In the genomic region with DNA sequence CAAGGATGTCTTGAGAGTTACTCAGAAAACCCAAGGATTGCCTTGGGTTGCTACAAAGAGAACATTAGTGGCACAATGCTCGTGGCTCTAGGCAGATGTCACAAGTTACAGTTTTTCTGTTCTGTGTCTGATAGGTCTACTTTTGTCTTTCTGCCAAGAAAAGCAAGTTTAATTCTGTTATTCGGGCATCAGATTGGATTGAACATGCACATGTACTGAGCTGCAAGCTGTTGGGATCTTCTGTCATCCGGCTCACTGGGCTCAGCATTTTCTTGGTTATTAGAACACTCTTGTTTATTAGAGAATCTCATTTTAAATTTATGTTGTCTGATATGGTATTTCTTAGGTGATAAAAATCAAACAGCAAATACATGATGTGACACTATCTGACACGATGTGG, we compare ENCODE assay signal across 17 mouse cellular contexts.
A peak's percentile ranks its signal among the peaks of the same experiment; 100 is the strongest.
DNase-seq lines count a peak whose midpoint lies in the region.
"Had no signal": no experiment of that assay in that cellular context is flagged by ENCODE, and none has a peak within 500 bp of the region (broad histone marks: within the 10 kb centered on the region; RNA-seq: fewer than 3 reads in every experiment).

No protein-coding gene starts in this region.

- no peaks in the 10 kb centered on the region for H3K4me1 ChIP-seq in limb, embryonic 10.5 days
- H3K4me1 ChIP-seq: embryonic facial prominence, embryonic 13.5 days; heart, embryonic 13.5 days had no signal

- no peaks in the 10 kb centered on the region for H3K27me3 ChIP-seq in limb, embryonic 10.5 days (ENCODE audit: low read depth, poor library complexity, severe bottlenecking)
- H3K27me3 ChIP-seq: embryonic facial prominence, embryonic 13.5 days; heart, embryonic 13.5 days; hindbrain, embryonic 15.5 days had no signal

- WGBS in limb, embryonic 10.5 days: 86% methylated on average over 4 of the region's 4 CpGs

- H3K9me3 ChIP-seq in limb, embryonic 10.5 days (replicated peaks): no peaks in the 10 kb centered on the region
- H3K9me3 ChIP-seq: embryonic facial prominence, embryonic 13.5 days; heart, embryonic 13.5 days; hindbrain, embryonic 15.5 days had no signal

- intact Hi-C loops in left cerebral cortex, postnatal 10 days (cut with DNase I): no loop called here

- no peak overlapping the region for H3K27ac ChIP-seq in limb, embryonic 10.5 days
- H3K27ac ChIP-seq: embryonic facial prominence, embryonic 13.5 days; heart, embryonic 13.5 days; hindbrain, embryonic 15.5 days had no signal

- no peaks in the 10 kb centered on the region for H3K36me3 ChIP-seq in limb, embryonic 10.5 days
- H3K36me3 ChIP-seq: embryonic facial prominence, embryonic 13.5 days; heart, embryonic 13.5 days; hindbrain, embryonic 15.5 days had no signal

- no peak overlapping the region for H3K4me3 ChIP-seq in limb, embryonic 10.5 days
- H3K4me3 ChIP-seq: embryonic facial prominence, embryonic 13.5 days; heart, embryonic 13.5 days; hindbrain, embryonic 15.5 days had no signal

- DNase-seq in layer of hippocampus, adult 11-12 months (ENCODE audit: low spot score): peak; percentile 41
- DNase-seq in layer of hippocampus, postnatal 36 days: no peak
- DNase-seq in brain, adult 2 months (ENCODE audit: low read depth, low spot score): peak; percentile 27
- peak; percentile 37 to 43 for DNase-seq in layer of hippocampus, adult 8-10 months (ENCODE audit: low spot score in 2 of 2)
- DNase-seq in limb, embryonic 10.5 days (ENCODE audit: low spot score): no peak
- DNase-seq in left cerebral cortex, postnatal 10 days (ENCODE audit: extremely low spot score in 1 of 2, low spot score in 2 of 2): no peak
- DNase-seq: adrenal gland, adult 8-10 months; adrenal gland, postnatal 36 days; cerebellum, adult 18-20 months; cerebellum, adult 9-11 months; cerebellum, postnatal 36 days; gastrocnemius, postnatal 36 days; heart, adult 11 months; heart, postnatal 36 days had no signal

Comparison
In these comparisons a context has a peak if more than half of its experiments do, and no peak if none do; other contexts are left out.
1. DNase-seq: peak in layer of hippocampus, adult 11-12 months (single experiment), brain, adult 2 months (single experiment) and layer of hippocampus, adult 8-10 months (2 of 2); none in layer of hippocampus, postnatal 36 days (0 of 2), limb, embryonic 10.5 days (single experiment) and left cerebral cortex, postnatal 10 days (0 of 2).